Mouse (Mus musculus) embryonic fibroblast, embryonic 13.5 days (primary cell): ENCODE results near the gene Tnfrsf13c.

Source experiments
- CTCF ChIP-seq: IDR thresholded peaks from 2 replicates; pipeline ENCODE4 v1.5.1; 2011; ENCODE audit warnings: mild to moderate bottlenecking, control low read depth, low read length, moderate library complexity, borderline replicate concordance; ENCODE audit not compliant: insufficient read depth
- POLR2A ChIP-seq: IDR thresholded peaks from 2 replicates; pipeline ENCODE4 v1.6.1; 2011; ENCODE audit warnings: low read depth, mild to moderate bottlenecking, control low read depth, low read length, moderate library complexity

- TF ChIP-seq CTCF (no peak), POLR2A (no peak)
Observed at GRCm38 (mm10) chr15:82223251-82223650, 918 bp downstream of the Tnfrsf13c start.
